Mouse (Mus musculus): ENCODE results near the gene Ehbp1. TPM values are rescaled to one million over a fixed set of nuclear protein-coding genes. Genes with fewer than 3 reads are reported as not detected.

Ehbp1 gene
- polyA plus RNA-seq, 1 experiment from 2014 or later: 9.6 TPM

DNA sequence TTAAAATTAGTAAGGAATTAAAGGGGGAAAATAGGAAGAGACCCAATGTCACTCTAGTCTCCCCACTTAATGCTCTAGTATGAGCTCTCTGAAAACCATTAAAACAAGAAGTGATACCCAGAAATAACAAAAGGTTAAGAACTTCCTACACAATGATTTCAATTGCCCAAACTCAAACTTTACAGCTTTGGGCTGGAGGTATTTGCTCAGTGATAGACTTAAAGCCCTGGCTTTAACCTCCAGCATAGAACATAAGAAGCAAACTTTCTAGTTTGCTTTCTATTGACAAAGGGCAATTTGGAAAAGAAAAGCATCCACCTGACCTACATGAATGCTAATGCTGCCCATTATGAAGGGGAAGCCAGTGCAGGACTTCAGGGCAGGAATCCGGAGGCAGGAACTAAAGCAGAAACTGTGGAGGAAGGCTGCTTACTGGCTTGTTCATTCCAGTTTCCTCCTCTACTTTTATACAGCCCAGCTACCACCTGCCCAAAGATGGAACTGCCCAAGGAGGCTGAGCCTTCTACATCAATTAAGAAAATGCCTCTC is 353.6 kb downstream of the Ehbp1 start:
- DNase-seq (ENCODE audit: low spot score): no peak
- Histone ChIP-seq H3K27me3 (ENCODE audit: insufficient read depth, poor library complexity, severe bottlenecking) (peaks cover 59% of the 10 kb centered on the region), H3K4me1 (replicated peaks) (peaks cover 8% of the 10 kb centered on the region; the same call in 1 of the 2 replicates), H3K9me3 (no peaks in the 10 kb centered on the region), H3K4me3 (no peak overlapping the region), H3K27ac (no peak overlapping the region), H3K36me3 (no peaks in the 10 kb centered on the region)
- WGBS: 77% methylated on average over 1 of the region's 1 CpGs

DNA sequence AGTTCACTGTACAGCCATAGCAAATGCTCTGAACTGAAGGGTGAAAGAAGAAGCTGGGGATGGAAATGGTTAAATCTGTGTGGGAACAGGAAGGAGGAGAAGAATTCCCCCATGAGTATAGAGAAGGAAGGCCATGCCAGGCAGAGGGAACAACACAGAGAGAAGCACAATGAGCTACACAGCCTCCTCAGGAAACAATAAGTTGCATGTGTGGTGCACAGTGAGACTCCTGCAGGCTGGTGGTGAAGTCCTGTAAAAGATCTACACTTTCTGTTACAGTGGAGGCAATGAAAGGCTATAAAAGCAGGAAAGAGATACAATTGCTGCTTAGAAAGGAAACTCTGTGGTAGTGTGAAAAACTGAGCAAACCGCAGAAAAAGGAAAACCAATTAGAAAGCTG is 357.0 kb downstream of the Ehbp1 start:
- no peaks in the 10 kb centered on the region for H3K9me3 ChIP-seq
- DNase-seq (ENCODE audit: low spot score): no peak
- H3K36me3 ChIP-seq: no peaks in the 10 kb centered on the region
- H3K4me1 ChIP-seq (replicated peaks): no peaks in the 10 kb centered on the region
- no peak overlapping the region for H3K27ac ChIP-seq
- 63% methylated on average over 1 of the region's 1 CpGs for WGBS
- H3K4me3 ChIP-seq: no peak overlapping the region
- peaks cover 26% of the 10 kb centered on the region for H3K27me3 ChIP-seq (ENCODE audit: insufficient read depth, poor library complexity, severe bottlenecking)

DNA sequence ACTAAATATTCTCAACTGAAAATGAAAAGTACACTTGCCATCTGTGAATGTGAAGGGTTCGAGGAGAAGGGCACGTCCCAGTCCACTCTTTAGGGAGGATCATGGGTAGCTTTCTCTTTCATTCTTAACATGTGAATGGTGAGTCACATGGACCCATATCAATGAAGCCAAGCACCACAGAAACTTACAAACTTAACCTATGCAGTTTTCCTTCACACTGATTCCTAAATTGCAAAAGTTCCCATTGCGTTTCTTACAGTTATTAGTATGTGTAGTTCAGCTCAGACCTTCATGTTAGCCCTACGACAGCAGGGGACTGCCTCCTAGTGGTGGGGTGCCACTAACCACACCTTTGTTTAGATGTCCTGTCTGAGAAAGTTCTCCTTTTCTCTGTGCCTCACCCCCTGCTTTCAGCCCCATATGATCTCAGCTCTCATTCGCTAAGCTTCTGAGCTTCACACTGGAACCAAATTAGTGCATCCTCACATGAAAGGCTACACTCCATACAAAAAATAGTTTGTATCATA is 368.0 kb downstream of the Ehbp1 start:
- Histone ChIP-seq H3K27ac (no peak overlapping the region), H3K4me3 (no peak overlapping the region), H3K9me3 (no peaks in the 10 kb centered on the region), H3K4me1 (replicated peaks) (0 out of 2 replicates have a peak, but pooled peaks cover 5% of the 10 kb centered on the region), H3K27me3 (ENCODE audit: insufficient read depth, poor library complexity, severe bottlenecking) (no peaks in the 10 kb centered on the region), H3K36me3 (no peaks in the 10 kb centered on the region)
- DNase-seq (ENCODE audit: low spot score): no peak
- WGBS: 75% methylated on average over 5 of the region's 5 CpGs

DNA sequence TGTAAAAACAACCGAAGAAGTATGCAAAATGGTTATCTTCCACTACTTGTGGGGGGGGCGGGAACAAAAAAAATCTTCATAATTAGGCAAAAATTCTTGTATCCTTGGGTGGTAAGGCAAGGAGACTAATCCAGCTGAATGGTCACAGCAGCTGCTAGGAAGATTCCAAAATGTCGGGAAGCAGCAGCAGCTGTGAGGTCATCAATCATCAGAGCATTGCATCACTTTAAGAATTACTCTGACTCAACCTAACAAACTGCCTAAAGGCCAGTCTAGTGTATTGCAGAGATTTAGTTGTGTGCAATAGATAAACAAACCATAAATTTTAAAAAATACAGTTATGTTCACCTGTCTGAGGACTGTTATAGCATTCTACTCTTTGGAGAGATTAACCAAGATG is 368.5 kb downstream of the Ehbp1 start:
- WGBS: 81% methylated on average over 3 of the region's 3 CpGs
- Histone ChIP-seq H3K27ac (no peak overlapping the region), H3K4me3 (no peak overlapping the region), H3K9me3 (no peaks in the 10 kb centered on the region), H3K27me3 (ENCODE audit: insufficient read depth, poor library complexity, severe bottlenecking) (no peaks in the 10 kb centered on the region), H3K36me3 (no peaks in the 10 kb centered on the region), H3K4me1 (replicated peaks) (0 out of 2 replicates have a peak, but pooled peaks cover 5% of the 10 kb centered on the region)
- DNase-seq (ENCODE audit: low spot score): no peak

DNA sequence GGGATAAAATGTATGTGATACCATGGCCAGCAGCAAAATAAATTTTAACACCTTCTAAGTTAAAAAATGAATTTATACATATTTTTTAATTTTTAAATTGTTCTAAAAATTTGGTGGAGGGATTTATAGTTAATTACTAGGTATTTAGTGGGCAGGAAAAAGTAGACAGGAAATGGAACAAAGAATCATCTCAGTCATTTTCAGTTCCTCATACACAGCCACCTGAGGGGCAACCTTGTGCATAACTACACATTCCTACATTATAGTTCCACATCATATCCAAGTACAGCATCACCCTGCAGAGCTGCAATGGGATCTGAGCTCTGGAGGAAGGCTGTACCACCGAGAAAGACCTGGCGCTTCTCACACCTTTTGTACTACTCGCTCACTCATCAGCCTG is 373.2 kb downstream of the Ehbp1 start:
- 0 out of 2 replicates have a peak, but pooled peaks cover 5% of the 10 kb centered on the region for H3K4me1 ChIP-seq (replicated peaks)
- no peaks in the 10 kb centered on the region for H3K27me3 ChIP-seq (ENCODE audit: insufficient read depth, poor library complexity, severe bottlenecking)
- no peaks in the 10 kb centered on the region for H3K9me3 ChIP-seq
- H3K36me3 ChIP-seq: no peaks in the 10 kb centered on the region
- no peak overlapping the region for H3K4me3 ChIP-seq
- DNase-seq (ENCODE audit: low spot score): no peak
- WGBS: 93% methylated on average over 3 of the region's 3 CpGs
- no peak overlapping the region for H3K27ac ChIP-seq

Other genes with a start within 250 kb of the Ehbp1 start
- gene Tmem17, start 169.8 kb upstream of the Ehbp1 start, polyA plus RNA-seq (2016; fragmentation: Nextera tagmentation; extraction: Ambion mirVana): 14.3 and 15.4 TPM in 2 replicates

Data from hindbrain, embryonic 10.5 days (tissue).